ENCODE assay signal across 13 mouse cellular contexts in the genomic region with DNA sequence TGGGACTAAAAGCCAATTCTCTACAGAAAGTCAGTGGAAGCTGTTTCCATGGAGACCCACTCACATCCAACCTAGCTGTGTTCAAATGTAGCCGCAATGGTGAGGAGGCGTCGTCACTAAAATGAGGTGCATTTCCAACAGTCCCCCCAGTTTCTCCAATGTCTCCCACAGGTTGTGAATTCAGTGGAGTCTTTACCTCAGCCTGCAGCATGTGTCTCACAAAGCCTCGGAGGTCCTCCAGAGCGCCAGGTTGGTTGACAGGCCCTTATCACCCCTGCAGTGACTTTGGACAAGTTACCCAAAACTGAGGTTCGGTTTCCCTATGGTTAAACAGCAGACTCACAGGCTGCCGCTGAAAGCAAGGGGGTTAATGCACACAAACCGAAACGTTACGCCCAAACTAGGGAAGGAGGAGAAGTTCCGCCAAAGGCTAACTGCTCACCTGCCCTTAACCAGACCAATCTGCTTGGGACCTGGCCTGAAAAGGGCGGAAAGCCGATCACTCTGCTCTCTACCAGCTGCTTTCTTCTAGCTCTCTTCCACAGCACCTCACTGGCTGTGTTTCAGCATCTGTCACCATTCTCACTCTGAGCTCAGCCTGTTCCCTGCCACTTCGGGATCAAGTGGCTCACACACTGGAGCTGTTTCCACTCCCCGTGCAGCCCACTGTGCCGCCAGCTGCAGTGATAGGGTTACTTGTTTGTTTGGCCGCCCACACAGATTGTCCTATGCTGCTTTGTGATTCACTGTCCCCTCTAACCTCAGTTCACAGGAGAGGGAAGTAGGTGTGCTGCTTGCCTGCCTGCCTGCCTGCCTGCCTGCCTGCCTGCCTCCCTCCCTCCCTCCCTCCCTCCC. TPM values are rescaled to one million over a fixed set of nuclear protein-coding genes. Genes with fewer than 3 reads are reported as not detected.
DNase-seq lines count a peak whose midpoint lies in the region; ATAC-seq and TF ChIP-seq lines count a peak whose summit lies in the region.
"Had no signal": no experiment of that assay in that cellular context is flagged by ENCODE, and none has a peak within 500 bp of the region (broad histone marks: within the 10 kb centered on the region; RNA-seq: fewer than 3 reads in every experiment).

No protein-coding gene starts in this region.

- no peak overlapping the region for H3K4me3 ChIP-seq in forebrain, postnatal 0 days (ENCODE audit: low read depth, low read length)
- H3K4me3 ChIP-seq in forebrain, embryonic 15.5 days: no peak overlapping the region
- peak overlapping the region; percentile 1; the same call in 1 of the 2 replicates for H3K4me3 ChIP-seq in left cerebral cortex, adult 2 months
- H3K4me3 ChIP-seq: limb, embryonic 13.5 days had no signal

- H3K4me2 ChIP-seq in forebrain, postnatal 0 days (ENCODE audit: low read depth): peak overlapping the region; percentile 10; the same call in 1 of the 2 replicates
- H3K4me2 ChIP-seq in forebrain, embryonic 15.5 days (replicated peaks): no peak overlapping the region
- H3K4me2 ChIP-seq: midbrain, embryonic 11.5 days had no signal

- intact Hi-C loops in left cerebral cortex, adult 2 months (cut with DNase I): loop anchor here (5.0 kb wide), 1 partner anchor 104 kb away; no protein-coding TSS in a partner anchor

- no peaks in the 10 kb centered on the region for H3K36me3 ChIP-seq in forebrain, postnatal 0 days (ENCODE audit: insufficient read depth)
- H3K36me3 ChIP-seq in forebrain, embryonic 15.5 days: no peaks in the 10 kb centered on the region
- H3K36me3 ChIP-seq: limb, embryonic 13.5 days had no signal

- H3K9ac ChIP-seq in forebrain, postnatal 0 days: no peak overlapping the region
- H3K9ac ChIP-seq in forebrain, embryonic 15.5 days (replicated peaks): no peak overlapping the region
- H3K9ac ChIP-seq: limb, embryonic 13.5 days had no signal

- 24% methylated on average over 17 of the region's 17 CpGs for WGBS in forebrain, postnatal 0 days
- WGBS in forebrain, embryonic 15.5 days: 27% methylated on average over 17 of the region's 17 CpGs

- no peaks in the 10 kb centered on the region for H3K9me3 ChIP-seq in forebrain, postnatal 0 days (ENCODE audit: low read length)
- H3K9me3 ChIP-seq in forebrain, embryonic 15.5 days: no peaks in the 10 kb centered on the region
- H3K9me3 ChIP-seq: limb, embryonic 13.5 days had no signal

- no peak for TF ChIP-seq CTCF in forebrain, postnatal 0 days (IDR thresholded peaks at IDR 0.05; ENCODE audit: low read depth)
- TF ChIP-seq CTCF in left cerebral cortex, adult 2 months (IDR thresholded peaks at IDR 0.05): no peak

- no peak overlapping the region for H3K27ac ChIP-seq in forebrain, postnatal 0 days (ENCODE audit: low read depth, low read length)
- no peak overlapping the region for H3K27ac ChIP-seq in forebrain, embryonic 15.5 days (replicated peaks)
- peak overlapping the region; percentile 83 for H3K27ac ChIP-seq in left cerebral cortex, adult 2 months
- H3K27ac ChIP-seq: limb, embryonic 13.5 days had no signal

- no peaks in the 10 kb centered on the region for H3K27me3 ChIP-seq in forebrain, postnatal 0 days (ENCODE audit: insufficient read depth, low read length)
- peaks cover 19% of the 10 kb centered on the region for H3K27me3 ChIP-seq in forebrain, embryonic 15.5 days

- no peak for ATAC-seq in forebrain, postnatal 0 days
- no peak for ATAC-seq in forebrain, embryonic 15.5 days (replicated peaks)

- H3K4me1 ChIP-seq in forebrain, postnatal 0 days (ENCODE audit: insufficient read depth): peaks cover 22% of the 10 kb centered on the region
- H3K4me1 ChIP-seq in forebrain, embryonic 15.5 days: peaks cover 26% of the 10 kb centered on the region

- peak; percentile 40 for DNase-seq in forebrain, postnatal 0 days
- DNase-seq in left cerebral cortex, adult 2 months (ENCODE audit: extremely low spot score in 1 of 2, low spot score in 2 of 2): peak; percentile 37 to 45
- no peak for DNase-seq in left cerebral cortex, adult 11 months (ENCODE audit: low spot score)
- DNase-seq in layer of hippocampus, adult 18-20 months (ENCODE audit: low spot score in 2 of 2): peak; percentile 47 to 79
- DNase-seq in right cerebral cortex, postnatal 25 days: peak; percentile 60
- no peak for DNase-seq in spleen, postnatal 36 days (ENCODE audit: low spot score in 2 of 2)
- DNase-seq in T-cell, adult 2 months (ENCODE audit: low spot score): no peak
- DNase-seq: adrenal gland, adult 2 months; heart, postnatal 36 days had no signal

RNA-seq across cellular contexts. Expression of a gene that starts 1.6 kb away (rescaled TPM):
- 8.0 and 11.2 TPM in 2 replicates for total RNA-seq in forebrain, postnatal 0 days (2014; rRNA removed)
- polyA plus RNA-seq in forebrain, postnatal 0 days (2015; fragmentation: Nextera tagmentation; extraction: Ambion mirVana): 28.5 and 36.2 TPM in 2 replicates
- 33.0 and 33.6 TPM in 2 replicates for polyA plus RNA-seq in forebrain, embryonic 15.5 days (2015; fragmentation: Nextera tagmentation; extraction: Ambion mirVana)
- total RNA-seq in left cerebral cortex, adult 2 months (2021): 10 to 100 TPM; 69.2 to 78.7 TPM
- total RNA-seq in layer of hippocampus, adult 18-20 months (2021): 10 to 100 TPM; 79.1 to 80.3 TPM

RNA-seq across cellular contexts. Expression of a gene that starts 6.7 kb away (rescaled TPM):
- not detected in 2 replicates for total RNA-seq in forebrain, postnatal 0 days (2014; rRNA removed)
- polyA plus RNA-seq in forebrain, postnatal 0 days (2015; fragmentation: Nextera tagmentation; extraction: Ambion mirVana): 0.05 and 0.10 TPM in 2 replicates
- 0.09 TPM in 2 replicates for polyA plus RNA-seq in forebrain, embryonic 15.5 days (2015; fragmentation: Nextera tagmentation; extraction: Ambion mirVana)
- under 1 TPM in 1 of 2 experiments, not detected in 1; 0.07 TPM for total RNA-seq in left cerebral cortex, adult 2 months (2021)
- under 1 TPM; 0.07 to 0.10 TPM for total RNA-seq in layer of hippocampus, adult 18-20 months (2021)

RNA-seq across cellular contexts. Expression of a gene that starts 44.0 kb away (rescaled TPM):
- 0.31 TPM in 1 of 2 replicates, not detected in the other for total RNA-seq in forebrain, postnatal 0 days (2014; rRNA removed)
- not detected in 2 replicates for polyA plus RNA-seq in forebrain, postnatal 0 days (2015; fragmentation: Nextera tagmentation; extraction: Ambion mirVana)
- polyA plus RNA-seq in forebrain, embryonic 15.5 days (2015; fragmentation: Nextera tagmentation; extraction: Ambion mirVana): not detected in 2 replicates
- total RNA-seq in left cerebral cortex, adult 2 months (2021): not detected
- not detected for total RNA-seq in layer of hippocampus, adult 18-20 months (2021)
- total RNA-seq: adrenal gland, adult 2 months; heart, postnatal 36 days had no signal
- polyA plus RNA-seq: adrenal gland, adult 2 months; limb, embryonic 13.5 days; urinary bladder, adult 2 months had no signal

Comparison
In these comparisons a context has a peak if more than half of its experiments do, and no peak if none do; other contexts are left out.
1. DNase-seq: peak in forebrain, postnatal 0 days (single experiment), left cerebral cortex, adult 2 months (2 of 2), layer of hippocampus, adult 18-20 months (2 of 2) and right cerebral cortex, postnatal 25 days (single experiment); none in left cerebral cortex, adult 11 months (single experiment), spleen, postnatal 36 days (0 of 2) and T-cell, adult 2 months (single experiment).